Mouse (Mus musculus) bone marrow macrophage, adult 2 months (primary cell): ENCODE measurements around the gene Sfxn2. TPM values are rescaled to one million over a fixed set of nuclear protein-coding genes. Genes with fewer than 3 reads are reported as not detected.
A peak's percentile ranks its signal among the peaks of the same experiment; 100 is the strongest.

Experiments
- H3K27ac ChIP-seq: 2 replicates; pipeline ENCODE4 v1.5.1; 2012; ENCODE audit warnings: low read depth, low read length; ENCODE audit not compliant: insufficient read depth
- H3K4me1 ChIP-seq: 2 replicates; pipeline ENCODE4 v1.6.1; 2012; ENCODE audit warnings: low read length; ENCODE audit not compliant: control insufficient read depth, insufficient read depth
- H3K4me3 ChIP-seq: 2 replicates; pipeline ENCODE4 v1.5.1; 2012; ENCODE audit warnings: mild to moderate bottlenecking, low read length, moderate library complexity; ENCODE audit not compliant: insufficient read depth
- CTCF ChIP-seq: IDR thresholded peaks from 2 replicates; pipeline ENCODE4 v1.5.1; 2012; ENCODE audit warnings: low read depth, mild to moderate bottlenecking, low read length, moderate library complexity
- POLR2A ChIP-seq: IDR thresholded peaks from 2 replicates; pipeline ENCODE4 v1.6.1; 2012; ENCODE audit warnings: mild to moderate bottlenecking, low read depth, low read length, borderline replicate concordance
- polyA plus RNA-seq: library from polyadenylated mRNA; stranded (reverse); fragments of >200 nt; gene quantifications from 2 replicates; pipeline ENCODE4 v1.2.4, GENCODE M21; 2012; ENCODE audit not compliant: missing spikeins, insufficient read depth, insufficient read length

The Sfxn2 gene
- 12.3 and 14.7 TPM in 2 replicates for polyA plus RNA-seq

- H3K4me1 ChIP-seq: peaks cover 4% of the 10 kb centered on the region
- TF ChIP-seq POLR2A: no peak
- no peak for TF ChIP-seq CTCF
- peak within 1 kb of the TSS; percentile 90 for H3K4me3 ChIP-seq
- H3K27ac ChIP-seq: peak within 1 kb of the TSS; percentile 6
These were observed at the start of gene Sfxn2, which contains the start of gene Arl3 for GRCm38 (mm10) chr19:46572951-46573937. Gene Sfxn2, plus strand, starts transcription at chr19:46573365. Gene Arl3, minus strand, starts transcription at chr19:46573198.

- no peak for TF ChIP-seq POLR2A
- Histone ChIP-seq H3K4me3 (no peak overlapping the region), H3K4me1 (peaks cover 68% of the 10 kb centered on the region), H3K27ac (peak overlapping the region; percentile 90)
These were observed 49.5 kb upstream of the Sfxn2 start for GRCm38 (mm10) chr19:46523480-46524151.

GRCm38 (mm10) chr19:46524152-46524544, 49.0 kb upstream of the Sfxn2 start:
- Histone ChIP-seq H3K27ac (peak overlapping the region; percentile 90), H3K4me3 (peak overlapping the region; percentile 18; the same call in 1 of the 2 replicates), H3K4me1 (peaks cover 68% of the 10 kb centered on the region)
- TF ChIP-seq POLR2A: no peak
- TF ChIP-seq CTCF: no peak

GRCm38 (mm10) chr19:46524601-46525321, 48.4 kb upstream of the Sfxn2 start:
- peaks cover 70% of the 10 kb centered on the region for H3K4me1 ChIP-seq
- H3K27ac ChIP-seq: peak overlapping the region; percentile 90
- H3K4me3 ChIP-seq: 0 out of 2 replicates have a peak overlapping the region, but pooled peaks have one; percentile 18
- TF ChIP-seq POLR2A (no peak), CTCF (no peak)

- Histone ChIP-seq H3K4me3 (no peak overlapping the region), H3K27ac (no peak overlapping the region), H3K4me1 (peaks cover 61% of the 10 kb centered on the region)
- TF ChIP-seq CTCF: no peak
- TF ChIP-seq POLR2A: no peak
These were observed 47.2 kb upstream of the Sfxn2 start for GRCm38 (mm10) chr19:46525691-46526631.

- peaks cover 56% of the 10 kb centered on the region for H3K4me1 ChIP-seq
- TF ChIP-seq POLR2A (no peak), CTCF (no peak)
- peak overlapping the region; percentile 26 for H3K27ac ChIP-seq
- H3K4me3 ChIP-seq: peak overlapping the region; percentile 56
These were observed 45.3 kb upstream of the Sfxn2 start for GRCm38 (mm10) chr19:46527632-46528528.

- H3K27ac ChIP-seq: peak overlapping the region; percentile 26
These were observed 44.5 kb upstream of the Sfxn2 start for GRCm38 (mm10) chr19:46528529-46529213.

More at GRCm38 (mm10) chr19:46528529-46529213, 44.5 kb upstream of the Sfxn2 start:
- Histone ChIP-seq H3K4me1 (peaks cover 48% of the 10 kb centered on the region), H3K4me3 (peak overlapping the region; percentile 56)
- TF ChIP-seq POLR2A (no peak), CTCF (no peak)
